Mouse (Mus musculus) left cerebral cortex, adult 2 months (tissue): ENCODE data around the gene Gm34653. TPM values are rescaled to one million over a fixed set of nuclear protein-coding genes. Genes with fewer than 3 reads are reported as not detected.
"Not testable (repeated sequence)": the region's sequence is repeated elsewhere in the genome, so short reads cannot be mapped to it uniquely, and the experiment has no call there.

Experiments used
- DNase-seq, 2 experiments: peaks; one replicate each; pipeline ENCODE4 v3.0.0; 2021 to 2022; ENCODE audit warnings: low spot score in 2 of 2, mixed read lengths in 1 of 2; ENCODE audit errors: extremely low spot score in 1 of 2
- H3K27ac ChIP-seq: fragments of 200-600 bp; 2 replicates; pipeline ENCODE4 v1.8.1; 2022
- H3K4me3 ChIP-seq: fragments of 200-600 bp; 2 replicates; pipeline ENCODE4 v1.8.1; 2022
- CTCF ChIP-seq: fragments of 200-600 bp; IDR thresholded peaks from 2 replicates; pipeline ENCODE4 v1.8.1; 2022; ENCODE audit warnings: antibody characterized with exemption, mild to moderate bottlenecking, moderate library complexity
- intact Hi-C: fragments of 180-260 bp; cut with DNase I; formaldehyde crosslinking; loops from one replicate; pipeline ENCODE4 v1.15.1; 2025
- total RNA-seq, 2 experiments: library from RNA; stranded (reverse); gene quantifications; 2 replicates each; pipeline ENCODE4 v1.2.3; 2021

The Gm34653 gene
- total RNA-seq, 2 experiments from 2014 or later, result 0.27 TPM; not detected in 1

DNA sequence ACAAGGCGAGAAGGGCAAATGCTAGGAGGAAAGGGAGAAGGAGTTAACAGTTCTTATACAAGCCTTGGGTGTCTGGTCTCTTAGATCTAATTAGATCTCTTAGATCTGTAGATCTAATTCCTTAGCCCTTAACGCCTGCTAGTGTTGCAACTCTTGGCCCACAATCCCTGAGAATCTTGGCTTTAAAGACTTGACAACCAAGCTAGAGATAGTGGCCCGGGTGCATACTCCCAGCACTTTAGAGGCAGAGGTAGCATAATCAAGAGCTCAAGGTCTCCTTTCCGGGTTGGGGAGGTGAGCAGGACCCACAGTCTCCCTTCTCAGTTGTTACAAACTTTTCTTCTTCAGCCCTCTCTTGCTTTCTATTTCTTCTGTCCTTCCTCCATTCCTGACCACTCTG is 5.2 kb upstream of the Gm34653 start:
- Histone ChIP-seq H3K27ac (no peak overlapping the region), H3K4me3 (no peak overlapping the region)
- TF ChIP-seq CTCF, result no peak
- no peak for DNase-seq
- intact Hi-C loops, result loop anchor here (2.0 to 5.0 kb wide), 3 partner anchors 43 to 280 kb away; partner anchors contain the start of gene Cntrl

DNA sequence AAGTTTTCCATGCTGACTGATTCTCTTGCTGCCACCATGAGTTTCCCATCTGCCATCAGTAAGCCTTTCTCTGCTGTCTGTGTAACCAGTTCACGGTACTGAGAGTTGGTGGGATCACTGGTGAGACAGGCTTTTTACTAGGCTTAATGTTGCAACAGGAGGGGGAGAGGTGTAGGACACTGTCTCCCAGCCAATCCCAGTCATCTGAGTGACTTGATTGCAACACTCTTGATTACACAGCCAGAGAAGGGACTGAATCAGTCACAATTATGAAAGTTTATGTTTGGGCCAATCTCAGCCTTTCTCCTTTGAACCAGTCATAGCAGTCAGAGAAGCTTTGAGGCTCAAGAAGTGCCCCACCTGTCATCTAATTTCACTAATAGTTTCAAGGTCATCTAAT is 4.8 kb upstream of the Gm34653 start:
- no peak for TF ChIP-seq CTCF
- intact Hi-C loops, result loop anchor here (5.0 kb wide), 1 partner anchor 279 kb away; the partner anchor contains the start of gene Cntrl
- Histone ChIP-seq H3K27ac (no peak overlapping the region), H3K4me3 (no peak overlapping the region)
- no peak for DNase-seq

DNA sequence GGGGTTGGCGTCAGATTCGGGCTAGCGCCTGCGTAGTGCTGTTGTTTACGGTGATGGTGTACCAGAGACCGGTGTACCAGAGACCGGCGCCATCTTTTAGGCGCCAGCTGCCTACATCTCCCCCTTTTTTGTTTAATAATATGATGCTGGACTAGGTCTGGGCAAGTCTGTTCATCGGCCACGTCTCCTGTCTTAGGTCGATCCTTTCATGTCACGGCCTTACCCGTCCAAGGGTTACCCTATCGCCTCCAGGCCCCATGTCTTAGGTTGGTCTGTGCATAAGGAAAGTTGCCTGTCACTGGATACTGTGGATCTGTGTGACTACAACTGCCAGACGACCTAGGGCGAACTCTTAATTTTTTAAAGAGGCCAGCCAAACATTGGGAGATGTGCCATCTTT is 2.7 kb upstream of the Gm34653 start:
- intact Hi-C loops, H3K4me3 ChIP-seq, H3K27ac ChIP-seq, DNase-seq: not testable (repeated sequence)

DNA sequence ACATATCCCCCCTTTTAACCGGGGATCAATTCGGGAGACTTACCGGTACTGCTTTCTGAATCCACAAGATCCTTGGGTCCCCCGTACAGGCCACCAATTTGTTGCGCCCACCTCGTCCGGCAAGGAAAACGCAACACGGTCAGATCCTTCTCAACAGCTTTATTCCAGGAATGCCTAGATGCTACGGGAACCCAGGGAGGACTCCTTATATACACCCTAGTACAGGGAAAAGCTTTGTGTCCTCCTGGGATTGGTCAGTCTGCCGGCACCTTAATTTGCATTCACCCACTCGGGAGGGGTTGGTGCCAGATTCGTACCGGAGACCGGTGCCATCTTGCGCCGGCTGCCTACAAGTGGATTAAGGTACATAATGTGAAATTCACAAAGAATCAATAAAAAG is 817 bp downstream of the Gm34653 start:
- Histone ChIP-seq H3K4me3 (no peak overlapping the region), H3K27ac (no peak overlapping the region)
- DNase-seq, result no peak
- TF ChIP-seq CTCF, result no peak
- intact Hi-C loops, result no loop called here

DNA sequence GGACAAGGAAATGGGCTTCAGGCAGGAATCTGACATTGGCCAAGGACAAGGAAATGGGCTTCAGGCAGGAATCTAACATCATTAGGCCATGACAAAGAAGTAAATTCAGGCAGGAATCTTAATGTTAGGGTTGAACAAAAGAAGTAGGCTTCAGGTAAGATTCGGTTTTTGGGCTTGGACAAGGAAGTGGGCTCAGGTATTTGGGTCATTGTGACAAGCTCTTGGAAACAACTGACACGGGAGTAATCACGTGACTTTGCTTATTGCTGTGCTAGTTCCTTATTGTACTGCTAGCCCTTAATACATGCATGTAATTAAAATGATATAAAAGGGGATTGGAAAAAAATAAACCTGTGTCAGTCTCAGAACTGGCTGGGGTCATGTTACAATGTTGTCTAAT is 2.9 kb downstream of the Gm34653 start:
- no peak overlapping the region for H3K4me3 ChIP-seq
- intact Hi-C loops, result no loop called here
- no peak for TF ChIP-seq CTCF
- H3K27ac ChIP-seq, result no peak overlapping the region
- DNase-seq, result no peak

DNA sequence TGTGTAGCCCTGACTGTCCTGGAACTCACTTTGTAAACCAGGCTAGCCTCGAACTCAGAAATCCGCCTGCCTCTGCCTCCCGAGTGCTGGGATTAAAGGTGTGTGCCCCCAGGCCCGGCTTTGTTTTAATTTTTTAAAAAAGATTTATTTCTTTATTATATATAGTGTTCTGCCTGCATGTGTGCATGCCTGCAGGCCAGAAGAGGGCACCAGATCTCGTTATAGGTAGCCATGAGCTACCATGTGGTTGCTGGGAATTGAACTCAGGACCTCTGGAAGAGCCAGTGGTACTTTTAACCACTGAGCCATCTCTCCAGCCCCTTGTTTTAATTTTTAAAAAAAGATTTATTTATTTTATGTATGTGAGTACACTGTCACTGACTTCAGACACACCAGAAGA is 7.3 kb downstream of the Gm34653 start:
- intact Hi-C loops, DNase-seq, H3K4me3 ChIP-seq, H3K27ac ChIP-seq: not testable (repeated sequence)
- peak; percentile 19 for TF ChIP-seq CTCF

DNA sequence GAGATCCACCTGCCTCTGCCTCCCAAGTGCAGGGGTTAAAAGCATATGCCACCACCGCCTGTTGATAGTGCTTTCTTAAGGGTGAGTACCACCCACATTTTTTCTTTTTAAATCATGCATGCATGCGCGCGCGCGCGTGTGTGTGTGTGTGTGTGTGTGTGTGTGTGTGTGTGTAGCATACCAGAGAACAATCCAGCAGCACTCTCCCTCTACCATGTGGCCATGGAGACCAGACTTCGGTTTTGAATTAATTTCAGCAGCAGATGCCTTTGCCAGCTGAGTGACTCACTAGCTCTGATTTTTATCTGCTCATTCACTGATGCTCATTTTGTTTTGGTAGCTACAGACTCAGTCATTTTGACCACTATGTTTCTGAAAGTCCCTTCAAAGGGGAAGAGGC is 8.9 kb downstream of the Gm34653 start:
- DNase-seq, result peak; percentile 32 to 45
- intact Hi-C loops, result no loop called here
- H3K27ac ChIP-seq, result no peak overlapping the region
- TF ChIP-seq CTCF, result no peak
- H3K4me3 ChIP-seq, result no peak overlapping the region

DNA sequence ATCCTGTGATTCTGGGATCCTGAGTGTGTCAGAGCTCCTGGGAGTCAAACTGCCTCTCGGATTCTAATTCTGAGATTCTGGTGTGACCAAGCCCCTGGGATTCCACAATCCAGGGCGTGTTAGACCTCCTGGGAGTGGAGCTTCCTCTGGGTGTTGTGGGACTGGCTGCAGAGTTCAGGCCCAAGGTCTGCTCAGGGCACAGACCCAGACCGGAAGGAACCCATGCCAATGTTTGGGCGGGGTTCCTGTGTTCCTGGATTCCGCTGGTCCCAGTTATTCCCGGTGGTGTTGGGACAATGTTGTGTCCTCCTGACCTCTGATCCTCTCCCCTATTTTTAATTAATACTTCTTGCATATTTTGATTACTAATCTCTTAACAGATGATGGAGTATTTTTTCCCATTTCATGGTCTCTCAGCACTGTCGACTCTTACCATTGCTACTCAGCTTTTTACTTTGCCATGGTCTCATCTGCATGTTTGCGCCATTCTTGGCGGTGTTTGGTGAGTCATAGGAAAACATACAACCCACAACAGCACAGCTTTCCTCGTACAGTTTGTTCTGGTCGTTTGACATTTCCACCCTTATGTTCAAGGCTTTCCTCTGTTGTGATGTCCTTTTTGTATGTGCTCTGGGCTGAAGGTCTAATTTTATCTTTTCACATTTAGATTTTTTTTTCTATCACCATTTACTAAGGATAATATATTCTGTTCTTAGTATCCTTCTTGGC is 10.6 kb downstream of the Gm34653 start:
- intact Hi-C loops, result no loop called here
- TF ChIP-seq CTCF, result no peak
- Histone ChIP-seq H3K27ac (peak overlapping the region; percentile 40; the same call in 1 of the 2 replicates), H3K4me3 (no peak overlapping the region)
- DNase-seq, result peak in 1 of 2 experiments; percentile 16

DNA sequence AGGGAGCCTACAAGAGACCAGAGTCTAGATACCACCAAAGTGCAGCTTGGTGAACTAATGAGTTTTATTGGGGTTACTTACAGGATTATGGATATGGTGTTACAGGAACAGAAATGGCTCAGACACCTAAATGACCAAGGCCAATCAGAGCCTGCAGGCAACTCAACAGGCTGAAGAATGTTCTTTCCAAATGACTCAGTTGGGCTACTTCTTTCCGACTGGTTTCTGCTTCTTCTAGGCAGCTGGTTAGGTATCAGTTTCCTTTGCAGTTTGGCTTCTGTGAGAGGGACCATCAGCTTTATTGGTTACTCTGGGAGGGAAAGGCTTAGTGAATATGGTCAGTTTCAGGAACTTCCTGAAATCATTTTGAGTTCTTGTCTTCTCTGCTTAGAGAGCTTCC is 14.9 kb downstream of the Gm34653 start:
- H3K4me3 ChIP-seq, result no peak overlapping the region
- DNase-seq, result no peak
- intact Hi-C loops, result no loop called here
- no peak overlapping the region for H3K27ac ChIP-seq
- no peak for TF ChIP-seq CTCF

DNA sequence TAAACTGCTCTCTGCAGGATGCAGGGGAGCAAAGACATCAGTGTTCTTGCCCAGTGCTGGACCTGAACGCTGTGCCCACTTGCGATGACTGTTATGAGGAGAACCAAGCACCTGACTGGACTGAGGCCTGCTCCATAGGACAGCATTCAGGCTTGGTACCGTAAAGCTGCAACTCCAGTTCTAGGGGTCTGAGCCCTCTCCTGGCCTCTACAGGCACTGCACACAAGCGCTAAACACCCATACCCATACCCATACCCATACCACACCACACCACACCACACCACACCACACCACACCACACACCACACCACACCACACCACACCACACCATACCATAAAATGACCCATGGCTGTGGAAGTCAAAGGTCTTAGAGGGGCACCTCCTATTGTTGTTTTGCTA is 22.5 kb downstream of the Gm34653 start:
- TF ChIP-seq CTCF, result no peak; the same call in none of the 2 replicates
- DNase-seq, result no peak
- H3K4me3 ChIP-seq, result no peak overlapping the region
- H3K27ac ChIP-seq, result no peak overlapping the region
- intact Hi-C loops, result no loop called here

DNA sequence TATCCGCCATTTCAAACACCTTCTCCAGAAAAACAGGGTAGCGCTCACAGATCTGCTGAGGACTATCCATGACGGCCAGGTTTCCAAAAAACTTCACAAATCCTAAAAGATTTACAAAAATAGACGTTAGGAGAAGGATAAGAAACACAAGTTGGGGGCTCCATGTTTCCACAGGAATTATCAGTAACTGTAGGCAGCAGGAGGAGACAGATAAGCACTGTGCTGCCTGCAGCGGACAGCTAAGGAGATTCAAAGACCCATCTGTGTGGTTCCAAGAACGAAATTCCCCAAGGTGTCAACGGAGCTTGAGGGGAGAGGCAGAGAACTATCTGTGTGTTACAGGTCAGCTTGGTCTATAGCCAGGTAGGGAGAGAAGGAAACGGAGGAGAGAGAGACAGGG is 24.9 kb downstream of the Gm34653 start:
- TF ChIP-seq CTCF, result no peak
- Histone ChIP-seq H3K4me3 (no peak overlapping the region), H3K27ac (no peak overlapping the region)
- DNase-seq, result no peak
- intact Hi-C loops, result no loop called here

DNA sequence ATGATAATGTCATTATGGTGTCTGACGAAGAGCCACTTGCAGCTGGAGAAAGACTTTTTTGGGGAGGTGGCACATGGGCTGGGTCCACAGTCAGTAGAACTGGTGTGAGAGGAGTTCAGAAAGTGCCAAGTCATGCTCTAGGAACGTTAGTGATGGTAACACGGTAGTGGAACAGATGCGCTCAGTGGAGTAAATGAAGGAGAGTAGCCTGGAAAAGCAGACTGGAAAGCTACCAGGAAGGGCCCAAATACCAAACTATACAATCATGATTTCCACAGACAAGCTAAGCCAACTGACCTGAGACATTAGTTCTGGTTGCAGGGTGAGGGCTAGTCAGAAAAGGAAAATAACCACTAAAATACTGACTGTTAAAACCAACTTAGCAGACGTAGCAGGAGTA is 36.9 kb downstream of the Gm34653 start:
- H3K27ac ChIP-seq, result no peak overlapping the region
- H3K4me3 ChIP-seq, result peak overlapping the region; percentile 100
- intact Hi-C loops, result loop anchor here (2.0 kb wide), 2 partner anchors 35 to 43 kb away; partner anchors contain the start of gene Fbxw2
- no peak for TF ChIP-seq CTCF
- DNase-seq, result no peak
